Mouse (Mus musculus): ENCODE data around the gene Reg3g.

GRCm38 (mm10) chr6:78512833-78513232 is 44.2 kb upstream of the Reg3g start:
- TF ChIP-seq POLR2A (IDR thresholded peaks at IDR 0.05; ENCODE audit: extremely low read depth, insufficient read depth, low read length) (no peak), CTCF (IDR thresholded peaks at IDR 0.05; ENCODE audit: low read depth, low read length) (peak; percentile 50; the same call in 1 of the 2 replicates)

All from liver, adult 2 months (tissue).